Mouse (Mus musculus): ENCODE measurements at regions not wholly inside any gene's neighbourhood (a gene's known extent, or its start where the extent isn't known, plus 50 kb on each side); places are given as distances from the start of the nearest gene placed in this dataset.

DNA sequence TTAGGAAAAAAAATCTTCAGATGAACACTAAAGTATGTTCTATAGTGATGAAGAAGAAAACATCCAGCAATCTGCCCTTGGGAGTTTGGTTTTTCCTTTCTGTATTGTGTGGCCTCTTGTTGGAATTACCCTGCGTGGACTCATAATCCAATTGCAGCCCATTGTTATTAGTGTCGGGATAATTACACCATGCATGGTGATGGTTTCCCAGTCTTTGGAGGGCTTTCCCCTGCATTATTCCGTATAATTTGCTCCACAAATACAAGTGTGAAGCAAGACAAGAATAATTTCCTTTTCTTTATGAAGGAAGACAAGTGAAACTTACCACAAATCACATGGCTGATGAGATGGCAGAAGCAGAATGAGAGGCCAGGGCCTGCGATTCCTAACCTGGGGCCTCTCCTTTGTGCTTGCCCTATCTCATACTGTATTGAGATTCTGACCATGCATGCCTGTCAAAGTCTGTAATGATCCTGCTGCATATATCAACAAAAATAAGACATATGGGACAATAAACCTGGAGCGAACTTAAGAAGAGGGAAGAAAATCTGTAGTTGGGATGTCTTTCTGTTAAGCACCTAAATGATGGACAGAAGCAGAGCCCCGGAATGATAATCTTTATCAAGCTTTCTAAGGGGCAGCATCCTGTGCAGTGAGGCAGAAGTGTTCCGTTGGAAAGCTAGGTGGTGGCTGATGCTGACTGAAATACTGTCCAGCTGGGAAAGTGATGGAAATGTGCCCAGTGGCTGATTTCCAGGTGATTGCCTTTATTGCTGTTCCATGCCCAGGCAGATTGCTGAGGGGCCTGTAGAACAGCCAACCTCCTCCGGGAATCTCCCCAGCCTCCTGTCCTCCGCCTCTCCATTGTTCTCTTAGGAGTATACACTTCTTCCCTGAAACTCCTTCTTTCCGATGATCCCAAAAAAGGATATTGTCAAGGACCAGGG lies 130.8 kb upstream of the 4933402D24Rik start:
- no peak overlapping the region for H3K27ac ChIP-seq (ENCODE audit: insufficient read depth, low read length)
- no peaks in the 10 kb centered on the region for H3K9me3 ChIP-seq (replicated peaks; ENCODE audit: control insufficient read depth, insufficient read depth, low read length, poor library complexity, severe bottlenecking)
- no peak overlapping the region for H3K4me3 ChIP-seq (ENCODE audit: low read depth, low read length)
- H3K36me3 ChIP-seq (ENCODE audit: control insufficient read depth, insufficient read depth, low read length, poor library complexity, severe bottlenecking), result no peaks in the 10 kb centered on the region
- no peaks in the 10 kb centered on the region for H3K4me1 ChIP-seq (ENCODE audit: control insufficient read depth, insufficient read depth, low read length)
- TF ChIP-seq EP300 (IDR thresholded peaks at IDR 0.05; ENCODE audit: insufficient read depth, low read depth, low read length) (no peak), POLR2A (IDR thresholded peaks at IDR 0.05; ENCODE audit: insufficient read depth, low read length) (no peak), CTCF (IDR thresholded peaks at IDR 0.05; ENCODE audit: low read depth, low read length) (no peak)
- no peak overlapping the region for H3K9ac ChIP-seq (ENCODE audit: low read depth, poor library complexity, severe bottlenecking)
- H3K27me3 ChIP-seq (ENCODE audit: control insufficient read depth, insufficient read depth, low read length, poor library complexity, severe bottlenecking), result no peaks in the 10 kb centered on the region; the same call in 1 of the 2 replicates

DNA sequence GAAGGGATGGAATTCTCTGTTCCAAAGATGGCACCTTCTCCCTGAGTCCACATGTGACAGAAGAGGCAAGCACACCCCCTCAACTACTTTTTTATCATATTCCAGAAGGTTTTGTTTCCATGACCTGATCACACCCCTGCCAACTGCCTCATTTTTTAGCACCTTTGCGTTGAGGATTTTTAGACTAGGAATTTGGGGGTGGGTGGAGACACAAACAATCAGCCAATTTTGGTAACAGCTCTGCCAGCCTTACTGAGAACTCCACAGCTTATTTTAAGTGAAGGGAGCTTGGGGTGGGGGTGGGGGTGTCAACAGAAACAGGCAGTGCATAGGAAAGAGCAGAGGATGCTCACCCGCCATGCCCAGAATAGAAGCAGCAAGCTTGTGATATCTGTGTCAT lies 129.7 kb upstream of the 4933402D24Rik start:
- no peaks in the 10 kb centered on the region; the same call in 1 of the 2 replicates for H3K27me3 ChIP-seq (ENCODE audit: control insufficient read depth, insufficient read depth, low read length, poor library complexity, severe bottlenecking)
- no peak overlapping the region for H3K9ac ChIP-seq (ENCODE audit: low read depth, poor library complexity, severe bottlenecking)
- no peak overlapping the region for H3K27ac ChIP-seq (ENCODE audit: insufficient read depth, low read length)
- TF ChIP-seq POLR2A (IDR thresholded peaks at IDR 0.05; ENCODE audit: insufficient read depth, low read length), result no peak
- TF ChIP-seq EP300 (IDR thresholded peaks at IDR 0.05; ENCODE audit: insufficient read depth, low read depth, low read length), result no peak
- no peak for TF ChIP-seq CTCF (IDR thresholded peaks at IDR 0.05; ENCODE audit: low read depth, low read length)
- no peak overlapping the region for H3K4me3 ChIP-seq (ENCODE audit: low read depth, low read length)
- no peaks in the 10 kb centered on the region for H3K36me3 ChIP-seq (ENCODE audit: control insufficient read depth, insufficient read depth, low read length, poor library complexity, severe bottlenecking)
- no peaks in the 10 kb centered on the region for H3K9me3 ChIP-seq (replicated peaks; ENCODE audit: control insufficient read depth, insufficient read depth, low read length, poor library complexity, severe bottlenecking)
- H3K4me1 ChIP-seq (ENCODE audit: control insufficient read depth, insufficient read depth, low read length), result no peaks in the 10 kb centered on the region

DNA sequence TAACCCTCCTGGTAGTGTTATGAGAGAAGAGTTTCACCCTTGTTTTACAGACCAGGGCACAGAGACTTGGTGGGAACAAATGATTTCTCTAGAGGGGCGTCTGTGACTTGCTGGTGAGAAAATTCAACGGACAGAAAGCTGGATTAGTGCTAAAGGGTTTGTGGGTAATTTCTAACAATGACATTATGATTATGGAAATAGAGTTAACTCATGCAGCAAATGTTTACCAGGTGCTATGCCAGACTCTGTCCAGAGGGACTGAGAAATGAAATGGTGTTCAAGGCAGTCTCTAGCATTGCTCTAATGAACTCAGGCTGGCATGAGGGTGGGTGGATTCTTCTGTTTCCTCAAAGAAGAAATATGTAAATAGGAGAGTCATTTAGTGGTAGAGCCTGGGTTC lies 128.5 kb upstream of the 4933402D24Rik start:
- H3K4me1 ChIP-seq (ENCODE audit: control insufficient read depth, insufficient read depth, low read length), result no peaks in the 10 kb centered on the region

DNA sequence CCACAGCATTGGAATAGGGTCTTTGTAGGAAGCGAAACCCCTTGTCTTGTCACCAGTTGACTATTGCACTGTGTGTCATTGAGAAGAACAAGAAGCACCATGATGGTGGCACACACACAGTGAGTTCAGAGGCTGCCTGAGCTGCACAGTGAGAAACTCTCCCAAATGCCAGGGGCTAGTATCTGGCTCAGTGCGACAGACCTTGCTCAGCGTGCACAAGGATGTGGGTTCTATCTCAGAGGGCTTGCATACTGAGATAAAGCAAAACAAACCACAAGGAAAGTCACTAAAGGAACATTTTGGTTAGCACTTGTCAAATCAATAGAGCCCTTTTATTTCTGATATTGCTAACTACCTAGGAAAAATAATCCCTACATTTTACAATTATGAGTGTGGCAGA lies 110.5 kb upstream of the 4933402D24Rik start:
- H3K36me3 ChIP-seq (ENCODE audit: control insufficient read depth, insufficient read depth, low read length, poor library complexity, severe bottlenecking), result no peaks in the 10 kb centered on the region
- 0 out of 2 replicates have a peak, but pooled peaks cover 2% of the 10 kb centered on the region for H3K9me3 ChIP-seq (replicated peaks; ENCODE audit: control insufficient read depth, insufficient read depth, low read length, poor library complexity, severe bottlenecking)
- no peaks in the 10 kb centered on the region for H3K4me1 ChIP-seq (ENCODE audit: control insufficient read depth, insufficient read depth, low read length)
- no peak overlapping the region for H3K27ac ChIP-seq (ENCODE audit: insufficient read depth, low read length)
- no peak overlapping the region for H3K4me3 ChIP-seq (ENCODE audit: low read depth, low read length)
- H3K9ac ChIP-seq (ENCODE audit: low read depth, poor library complexity, severe bottlenecking), result no peak overlapping the region
- TF ChIP-seq EP300 (IDR thresholded peaks at IDR 0.05; ENCODE audit: insufficient read depth, low read depth, low read length) (no peak), POLR2A (IDR thresholded peaks at IDR 0.05; ENCODE audit: insufficient read depth, low read length) (no peak), CTCF (IDR thresholded peaks at IDR 0.05; ENCODE audit: low read depth, low read length) (no peak)
- H3K27me3 ChIP-seq (ENCODE audit: control insufficient read depth, insufficient read depth, low read length, poor library complexity, severe bottlenecking), result no peaks in the 10 kb centered on the region; the same call in 1 of the 2 replicates

More for the DNA sequence above, 128.5 kb upstream of the 4933402D24Rik start:
- Histone ChIP-seq H3K27ac (ENCODE audit: insufficient read depth, low read length) (no peak overlapping the region), H3K9ac (ENCODE audit: low read depth, poor library complexity, severe bottlenecking) (no peak overlapping the region), H3K27me3 (ENCODE audit: control insufficient read depth, insufficient read depth, low read length, poor library complexity, severe bottlenecking) (no peaks in the 10 kb centered on the region; the same call in 1 of the 2 replicates), H3K9me3 (replicated peaks; ENCODE audit: control insufficient read depth, insufficient read depth, low read length, poor library complexity, severe bottlenecking) (no peaks in the 10 kb centered on the region; the same call in 1 of the 2 replicates), H3K36me3 (ENCODE audit: control insufficient read depth, insufficient read depth, low read length, poor library complexity, severe bottlenecking) (no peaks in the 10 kb centered on the region), H3K4me3 (ENCODE audit: low read depth, low read length) (no peak overlapping the region)
- no peak for TF ChIP-seq POLR2A (IDR thresholded peaks at IDR 0.05; ENCODE audit: insufficient read depth, low read length)
- no peak for TF ChIP-seq EP300 (IDR thresholded peaks at IDR 0.05; ENCODE audit: insufficient read depth, low read depth, low read length)
- TF ChIP-seq CTCF (IDR thresholded peaks at IDR 0.05; ENCODE audit: low read depth, low read length), result no peak

DNA sequence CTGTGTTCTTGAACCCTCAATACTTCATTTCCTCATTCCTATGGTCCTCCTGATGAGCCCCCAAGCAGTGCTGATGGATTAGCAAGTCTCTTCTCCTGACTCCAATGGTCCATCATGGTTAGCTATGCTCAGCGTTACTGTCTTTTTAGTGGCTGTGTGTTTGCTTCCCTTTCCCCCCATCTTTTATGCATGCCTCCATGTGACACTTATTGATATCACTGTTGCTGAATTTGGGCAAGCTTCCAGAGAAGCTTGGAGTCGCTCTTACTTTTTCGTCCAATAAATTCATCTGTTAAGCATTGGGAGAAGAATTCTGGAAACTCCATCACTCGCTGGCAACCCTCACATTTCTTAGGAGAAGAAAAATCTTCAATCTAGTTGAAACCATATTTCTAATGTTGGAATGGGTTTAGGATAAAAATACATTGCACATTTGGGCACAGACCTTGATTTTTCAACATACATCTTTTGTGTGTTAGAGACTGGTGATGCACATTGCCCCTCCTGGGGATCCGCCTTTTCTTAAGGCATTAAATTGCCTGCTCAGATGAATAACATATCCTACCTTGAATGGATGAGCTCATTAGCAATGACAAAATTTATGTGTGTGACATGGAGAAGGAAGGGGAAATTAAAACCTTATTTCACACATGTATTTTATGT lies 107.7 kb upstream of the 4933402D24Rik start:
- H3K9me3 ChIP-seq (replicated peaks; ENCODE audit: control insufficient read depth, insufficient read depth, low read length, poor library complexity, severe bottlenecking), result 0 out of 2 replicates have a peak, but pooled peaks cover 2% of the 10 kb centered on the region
- H3K4me3 ChIP-seq (ENCODE audit: low read depth, low read length), result no peak overlapping the region
- no peak overlapping the region for H3K27ac ChIP-seq (ENCODE audit: insufficient read depth, low read length)
- H3K36me3 ChIP-seq (ENCODE audit: control insufficient read depth, insufficient read depth, low read length, poor library complexity, severe bottlenecking), result no peaks in the 10 kb centered on the region
- H3K27me3 ChIP-seq (ENCODE audit: control insufficient read depth, insufficient read depth, low read length, poor library complexity, severe bottlenecking), result no peaks in the 10 kb centered on the region; the same call in 1 of the 2 replicates
- H3K9ac ChIP-seq (ENCODE audit: low read depth, poor library complexity, severe bottlenecking), result no peak overlapping the region
- no peaks in the 10 kb centered on the region for H3K4me1 ChIP-seq (ENCODE audit: control insufficient read depth, insufficient read depth, low read length)
- TF ChIP-seq EP300 (IDR thresholded peaks at IDR 0.05; ENCODE audit: insufficient read depth, low read depth, low read length) (no peak), CTCF (IDR thresholded peaks at IDR 0.05; ENCODE audit: low read depth, low read length) (no peak), POLR2A (IDR thresholded peaks at IDR 0.05; ENCODE audit: insufficient read depth, low read length) (no peak)

Data from ES-Bruce4 (cell line).